Mouse (Mus musculus) duodenum, adult 2 months (tissue): Measurements from ENCODE around the gene Pigu. TPM values are rescaled to one million over a fixed set of nuclear protein-coding genes. Genes with fewer than 3 reads are reported as not detected.

Experiments used
- polyA plus RNA-seq: library from polyadenylated mRNA; depleted of rRNA; stranded (reverse); fragments of >200 nt; gene quantifications from 2 replicates; pipeline ENCODE4 v1.2.3, GENCODE M21; 2012; ENCODE audit warnings: low replicate concordance; rRNA removed

Pigu gene
- 15.7 and 18.5 TPM in 2 replicates for polyA plus RNA-seq

DNA sequence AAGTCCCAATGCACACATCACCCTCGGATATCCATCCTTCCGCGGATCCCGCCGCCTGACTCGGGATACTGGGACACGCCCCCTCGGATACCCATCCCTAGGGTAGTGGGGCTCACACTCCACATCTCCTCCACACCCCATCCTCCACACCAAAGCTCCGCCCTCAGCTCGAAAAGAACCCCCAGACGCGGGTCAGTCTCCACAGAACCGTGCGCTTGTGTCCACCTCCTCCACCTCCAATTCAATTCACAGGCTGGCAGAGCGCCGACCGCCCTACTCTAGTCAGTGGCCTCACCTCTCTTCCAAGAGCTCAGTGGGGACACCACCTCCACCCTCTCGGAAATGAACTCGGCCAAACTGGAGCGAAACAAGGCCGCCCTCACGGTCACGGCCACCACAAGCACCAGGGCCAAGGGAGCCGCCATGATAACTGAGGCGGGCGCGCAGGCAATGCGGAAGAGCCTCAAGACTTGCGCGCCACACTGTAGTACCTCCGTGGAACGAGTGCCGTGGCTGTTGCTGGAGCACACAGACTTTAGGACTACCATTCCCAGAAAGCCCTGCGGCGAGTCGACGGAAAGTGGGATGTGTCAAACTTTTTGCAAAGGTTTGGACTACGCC is at the start of gene Pigu:
Pigu (minus strand) TSS at position 460 of the 621 bp plus-strand sequence.

DNA sequence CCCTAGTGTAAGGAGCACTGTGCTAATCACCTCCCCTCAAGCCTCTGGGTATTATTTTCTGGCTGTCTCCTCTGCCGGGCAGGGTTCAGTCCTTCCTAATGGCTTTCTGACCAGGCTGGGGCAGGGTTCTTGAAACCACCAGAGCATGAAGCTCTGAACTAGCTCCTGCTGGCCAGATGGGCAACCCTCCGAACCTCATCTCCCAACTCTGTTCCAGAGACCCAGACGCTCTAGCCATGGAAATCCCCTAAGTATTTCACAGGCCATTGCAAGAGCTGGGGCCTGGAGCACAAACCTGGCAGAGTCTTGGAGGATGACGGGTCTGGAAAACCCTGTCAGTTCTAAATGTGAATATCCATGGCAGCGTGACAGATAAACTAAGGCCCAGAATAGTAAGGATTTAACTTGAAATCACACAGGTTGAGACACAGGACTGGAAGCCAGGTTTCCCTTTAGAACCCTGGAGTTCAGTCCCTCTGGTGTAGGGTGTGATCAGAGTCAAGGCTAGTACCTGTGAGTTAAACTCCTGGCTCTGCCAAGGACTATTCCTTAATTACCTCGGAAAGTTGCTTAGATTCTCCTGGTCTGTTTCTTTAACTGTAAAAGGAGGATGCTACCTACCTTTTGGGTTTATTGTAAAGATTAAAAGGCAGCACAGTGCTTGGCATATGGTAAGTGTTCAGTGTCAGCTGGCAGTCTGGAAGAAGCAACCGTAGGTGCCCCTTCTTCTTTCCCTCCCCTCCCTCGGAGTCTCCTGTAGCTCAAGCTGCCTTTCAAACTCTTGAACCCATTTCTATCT is 23.2 kb upstream of the Pigu start, which contains the start of gene Trp53inp2:
Trp53inp2 (plus strand) TSS at position 799 of the 799 bp plus-strand sequence.

DNA sequence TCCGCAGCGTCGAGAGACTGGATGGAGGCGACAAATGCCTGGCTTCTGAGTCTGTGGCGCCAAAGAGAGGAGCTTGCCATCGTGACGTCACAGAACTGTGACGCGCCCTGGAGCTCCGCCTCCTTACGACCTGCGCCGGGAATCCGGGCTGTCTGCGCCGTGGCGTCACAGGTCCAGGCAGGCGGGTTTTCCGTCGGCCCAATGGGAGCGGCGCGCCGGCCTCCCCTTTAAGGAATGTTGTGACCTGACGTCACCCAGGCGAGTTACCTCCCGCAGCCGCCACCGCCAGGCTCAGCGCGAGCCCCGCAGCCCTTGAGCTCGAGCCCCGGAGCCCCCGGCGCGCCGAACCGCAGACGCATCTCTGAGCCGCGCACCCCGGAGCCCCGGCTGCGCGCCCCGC is 81.0 kb downstream of the Pigu start, which contains the start of gene Map1lc3a:
Map1lc3a (plus strand) TSS at position 103 of the 400 bp plus-strand sequence.

GRCm38 (mm10) chr2:155236362-155236992 is 120.8 kb downstream of the Pigu start, which contains the start of gene Dynlrb1:
Gene Dynlrb1, plus strand, starts transcription at chr2:155236533.

Other genes starting within 250 kb of the Pigu start
- gene Itch, start 223.9 kb downstream of the Pigu start, polyA plus RNA-seq: 3.7 and 4.7 TPM in 2 replicates
- gene Dynlrb1, start 120.9 kb downstream of the Pigu start, polyA plus RNA-seq: 88.4 and 90.7 TPM in 2 replicates
- gene Map1lc3a, start 81.1 kb downstream of the Pigu start, polyA plus RNA-seq: 197 and 362 TPM in 2 replicates
- 138 and 190 TPM in 2 replicates for gene Trp53inp2, start 23.6 kb upstream of the Pigu start, polyA plus RNA-seq
- 4.4 and 14.0 TPM in 2 replicates for gene Ncoa6, start 116.5 kb upstream of the Pigu start, polyA plus RNA-seq
- 16.0 and 17.6 TPM in 2 replicates for gene Acss2, start 160.5 kb upstream of the Pigu start, polyA plus RNA-seq
- gene Ggt7, start 160.8 kb upstream of the Pigu start, polyA plus RNA-seq: 7.9 and 11.8 TPM in 2 replicates
- gene Gss, start 235.4 kb upstream of the Pigu start, polyA plus RNA-seq: 73.2 and 195 TPM in 2 replicates